Mouse (Mus musculus): ENCODE results near the gene Tmem230. TPM values are rescaled to one million over a fixed set of nuclear protein-coding genes. Genes with fewer than 3 reads are reported as not detected.
A peak's percentile ranks its signal among the peaks of the same experiment; 100 is the strongest.

Tmem230 gene
- total and polyA plus RNA-seq, 3 experiments: 27.7 to 38.2 (median 34.7) TPM

- in situ Hi-C loops (cut with MboI; ENCODE audit: low pct_ligation_motif_present, low pct_unique_long_range_greater_than_20kb, low sequenced_read_pairs) (no loop called here), dilution Hi-C loops (cut with MboI; ENCODE audit: extremely low pct_ligation_motif_present, extremely low pct_unique_long_range_greater_than_20kb, low sequenced_read_pairs) (no loop called here)
- no peak overlapping the region for H3K27ac ChIP-seq (ENCODE audit: insufficient read depth, low read depth)
- H3K4me2 ChIP-seq (ENCODE audit: insufficient read depth, low read depth, poor library complexity, severe bottlenecking): no peak overlapping the region
- peaks cover 0 to 2% of the 10 kb centered on the region in 2 experiments for H3K36me3 ChIP-seq (replicated peaks in 1 of 2; ENCODE audit: control insufficient read depth in 1 of 2, insufficient read depth in 1 of 2, low read length in 1 of 2)
- no peaks in the 10 kb centered on the region for H3K27me3 ChIP-seq (replicated peaks)
- H3K9me3 ChIP-seq (replicated peaks; ENCODE audit: low read length): no peaks in the 10 kb centered on the region
- no peak overlapping the region for H3K9ac ChIP-seq (ENCODE audit: insufficient read depth, low read depth)
- TF ChIP-seq UBTF (IDR thresholded peaks at IDR 0.05; ENCODE audit: low read depth, low read length) (no peak), NELFE (IDR thresholded peaks at IDR 0.05; ENCODE audit: low read depth, low read length) (no peak), PAX5 (IDR thresholded peaks at IDR 0.05; ENCODE audit: low read length) (no peak), SIN3A (IDR thresholded peaks at IDR 0.05; ENCODE audit: low read length) (no peak), CTCF (conservative IDR thresholded peaks at IDR 0.05 in 1 of 2, IDR thresholded peaks at IDR 0.05 in 1 of 2; ENCODE audit: low read depth in 2 of 2, low read length in 2 of 2) (no peak), RCOR1 (conservative IDR thresholded peaks at IDR 0.05; ENCODE audit: low read depth, low read length) (no peak), KAT2A (IDR thresholded peaks at IDR 0.05; ENCODE audit: insufficient replicate concordance, low read length) (no peak), MEF2A (IDR thresholded peaks at IDR 0.05; ENCODE audit: borderline replicate concordance, low read depth, low read length) (no peak), ELF1 (IDR thresholded peaks at IDR 0.05; ENCODE audit: low read depth, low read length) (no peak), E2F4 (IDR thresholded peaks at IDR 0.05; ENCODE audit: insufficient replicate concordance, low read depth, low read length) (no peak), MYC (IDR thresholded peaks at IDR 0.05; ENCODE audit: low read depth, low read length) (no peak), SMC3 (IDR thresholded peaks at IDR 0.05; ENCODE audit: low read depth, low read length) (no peak), POLR2AphosphoS2 (IDR thresholded peaks at IDR 0.05; ENCODE audit: low read depth, low read length) (no peak), ETS1 (conservative IDR thresholded peaks at IDR 0.05; ENCODE audit: low read depth, low read length) (no peak), RAD21 (IDR thresholded peaks at IDR 0.05; ENCODE audit: low read depth, low read length) (no peak), NRF1 (IDR thresholded peaks at IDR 0.05; ENCODE audit: low read depth, low read length) (no peak), CHD2 (IDR thresholded peaks at IDR 0.05; ENCODE audit: low read length) (no peak), JUN (IDR thresholded peaks at IDR 0.05; ENCODE audit: insufficient read depth, low read depth, low read length) (no peak)
- peaks cover 8 to 43% of the 10 kb centered on the region in 2 experiments for H3K4me1 ChIP-seq (ENCODE audit: control insufficient read depth in 1 of 2, insufficient read depth in 2 of 2)
- H3K79me2 ChIP-seq (replicated peaks; ENCODE audit: control insufficient read depth, extremely low read depth, insufficient read depth, poor library complexity, severe bottlenecking): peaks cover 49% of the 10 kb centered on the region
- no peak overlapping the region for H3K4me3 ChIP-seq (replicated peaks in 1 of 3; ENCODE audit: low read depth in 2 of 3, low read length in 2 of 3, poor library complexity in 1 of 3)
- no peak for DNase-seq (ENCODE audit: extremely low read depth)
Observed at GRCm38 (mm10) chr2:132266086-132266485, 18.5 kb upstream of the Tmem230 start.

GRCm38 (mm10) chr2:132265196-132265595, 17.6 kb upstream of the Tmem230 start:
- DNase-seq (ENCODE audit: extremely low read depth): no peak
- H3K79me2 ChIP-seq (replicated peaks; ENCODE audit: control insufficient read depth, extremely low read depth, insufficient read depth, poor library complexity, severe bottlenecking): peaks cover 42% of the 10 kb centered on the region
- no peaks in the 10 kb centered on the region for H3K9me3 ChIP-seq (replicated peaks; ENCODE audit: low read length)
- dilution Hi-C loops (cut with MboI; ENCODE audit: extremely low pct_ligation_motif_present, extremely low pct_unique_long_range_greater_than_20kb, low sequenced_read_pairs): no loop called here
- in situ Hi-C loops (cut with MboI; ENCODE audit: low pct_ligation_motif_present, low pct_unique_long_range_greater_than_20kb, low sequenced_read_pairs): no loop called here
- peak overlapping the region; percentile 96 for H3K4me2 ChIP-seq (ENCODE audit: insufficient read depth, low read depth, poor library complexity, severe bottlenecking)
- H3K4me1 ChIP-seq (ENCODE audit: control insufficient read depth in 1 of 2, insufficient read depth in 2 of 2): peaks cover 8 to 41% of the 10 kb centered on the region in 2 experiments
- H3K9ac ChIP-seq (ENCODE audit: insufficient read depth, low read depth): peak overlapping the region; percentile 26; the same call in 1 of the 2 replicates
- peak overlapping the region; percentile 1; the same call in 1 of the 2 replicates for H3K27ac ChIP-seq (ENCODE audit: insufficient read depth, low read depth)
- H3K36me3 ChIP-seq (replicated peaks in 1 of 2; ENCODE audit: control insufficient read depth in 1 of 2, insufficient read depth in 1 of 2, low read length in 1 of 2): no peaks in the 10 kb centered on the region
- H3K4me3 ChIP-seq (replicated peaks in 1 of 3; ENCODE audit: low read depth in 2 of 3, low read length in 2 of 3, poor library complexity in 1 of 3): peak overlapping the region; percentile 90 to 99 (median 93)
- H3K27me3 ChIP-seq (replicated peaks): no peaks in the 10 kb centered on the region
- TF ChIP-seq USF2 (conservative IDR thresholded peaks at IDR 0.05; ENCODE audit: low read depth, low read length) (0 out of 2 replicates have a peak, but pooled peaks have one; percentile 19), MAX (IDR thresholded peaks at IDR 0.05; ENCODE audit: low read length) (peak; percentile 98), RAD21 (IDR thresholded peaks at IDR 0.05; ENCODE audit: low read depth, low read length) (no peak), MEF2A (IDR thresholded peaks at IDR 0.05; ENCODE audit: borderline replicate concordance, low read depth, low read length) (no peak), USF1 (IDR thresholded peaks at IDR 0.05; ENCODE audit: low read depth, low read length) (peak; percentile 38), ZMIZ1 (IDR thresholded peaks at IDR 0.05; ENCODE audit: low read depth, low read length) (no peak), ZC3H11A (IDR thresholded peaks at IDR 0.05; ENCODE audit: low read depth, low read length) (no peak), E2F4 (IDR thresholded peaks at IDR 0.05; ENCODE audit: insufficient replicate concordance, low read depth, low read length) (no peak), CTCF (conservative IDR thresholded peaks at IDR 0.05 in 1 of 2, IDR thresholded peaks at IDR 0.05 in 1 of 2; ENCODE audit: low read depth in 2 of 2, low read length in 2 of 2) (no peak), GABPA (IDR thresholded peaks at IDR 0.05; ENCODE audit: insufficient replicate concordance, low read depth, low read length) (no peak), MAFK (IDR thresholded peaks at IDR 0.05; ENCODE audit: insufficient replicate concordance, low read length) (no peak), TCF12 (IDR thresholded peaks at IDR 0.05; ENCODE audit: low read depth, low read length) (no peak), MYC (IDR thresholded peaks at IDR 0.05; ENCODE audit: low read depth, low read length) (peak; percentile 88), POLR2AphosphoS2 (IDR thresholded peaks at IDR 0.05; ENCODE audit: low read depth, low read length) (no peak), MXI1 (IDR thresholded peaks at IDR 0.05; ENCODE audit: low read depth, low read length) (peak; percentile 100), EP300 (IDR thresholded peaks at IDR 0.05; ENCODE audit: low read length) (no peak), ZNF384 (IDR thresholded peaks at IDR 0.05; ENCODE audit: low read depth, low read length) (no peak), KAT2A (IDR thresholded peaks at IDR 0.05; ENCODE audit: insufficient replicate concordance, low read length) (no peak), SIN3A (IDR thresholded peaks at IDR 0.05; ENCODE audit: low read length) (peak; percentile 100), UBTF (IDR thresholded peaks at IDR 0.05; ENCODE audit: low read depth, low read length) (no peak), ELF1 (IDR thresholded peaks at IDR 0.05; ENCODE audit: low read depth, low read length) (no peak), ETS1 (conservative IDR thresholded peaks at IDR 0.05; ENCODE audit: low read depth, low read length) (no peak), TBP (conservative IDR thresholded peaks at IDR 0.05; ENCODE audit: low read depth, low read length) (no peak)

Measured in CH12.LX (cell line).